Mouse (Mus musculus) adrenal gland, postnatal 25 days (tissue): Measurements from ENCODE around the gene Klf17. TPM values are rescaled to one million over a fixed set of nuclear protein-coding genes. Genes with fewer than 3 reads are reported as not detected.
"Not testable (repeated sequence)": the region's sequence is repeated elsewhere in the genome, so short reads cannot be mapped to it uniquely, and the experiment has no call there.

ENCODE experiments used
- DNase-seq: peaks from one replicate; pipeline ENCODE4 v3.0.0; 2021; ENCODE audit warnings: mixed read lengths
- long read RNA-seq: library from polyadenylated mRNA; stranded (forward); transcript quantifications from one replicate; pipeline ENCODE4 v2.0.0, GENCODE M21; 2021
- total RNA-seq: library from RNA; stranded (reverse); gene quantifications from 2 replicates; pipeline ENCODE4 v1.2.3, GENCODE M21; 2021

Klf17 gene
- not detected in 2 replicates for total RNA-seq
- long read RNA-seq, result 0 reads

DNA sequence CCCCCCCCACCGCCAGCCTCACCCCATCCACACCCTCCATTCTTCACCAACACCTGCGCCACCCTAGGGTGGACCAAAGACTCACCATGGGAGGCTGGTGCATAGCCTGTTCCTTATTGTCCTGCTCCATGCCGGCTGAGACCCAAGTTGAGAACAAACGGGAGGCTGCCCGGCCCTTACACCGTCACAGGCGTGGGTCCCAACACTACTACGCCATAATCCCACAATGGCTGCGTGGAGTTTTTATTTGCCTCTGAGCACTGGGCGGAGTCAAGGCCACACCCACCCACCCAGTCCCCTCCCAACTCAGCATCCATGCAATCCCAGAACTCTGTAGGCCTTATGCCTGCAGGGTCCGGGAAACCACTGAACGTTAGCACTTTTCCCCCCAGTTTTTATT, at the start of gene Klf17:
Gene Klf17, minus strand, starts transcription at position 233 of the 400 bp plus-strand sequence.
- no peak for DNase-seq

DNA sequence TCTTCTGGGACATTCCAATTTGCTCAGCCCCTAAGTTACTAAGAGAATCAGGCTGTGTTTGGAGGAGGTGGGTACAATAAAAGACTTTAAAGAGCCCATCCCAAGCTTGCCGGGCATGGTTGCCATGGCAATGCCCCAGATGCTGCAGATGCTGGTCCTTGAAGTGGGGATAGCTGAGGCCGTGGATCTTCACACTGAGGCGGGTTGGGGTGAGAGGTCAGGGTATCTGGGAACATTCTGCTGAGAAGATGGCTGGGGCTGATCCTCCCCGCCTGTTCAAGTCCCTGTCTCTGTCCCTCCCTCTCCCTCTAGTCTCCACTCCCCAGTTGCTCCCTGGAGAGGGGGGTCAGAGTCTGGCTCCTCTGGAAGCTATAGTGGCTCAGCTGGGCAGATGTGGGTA, 48.9 kb upstream of the Klf17 start:
- DNase-seq, result no peak

DNA sequence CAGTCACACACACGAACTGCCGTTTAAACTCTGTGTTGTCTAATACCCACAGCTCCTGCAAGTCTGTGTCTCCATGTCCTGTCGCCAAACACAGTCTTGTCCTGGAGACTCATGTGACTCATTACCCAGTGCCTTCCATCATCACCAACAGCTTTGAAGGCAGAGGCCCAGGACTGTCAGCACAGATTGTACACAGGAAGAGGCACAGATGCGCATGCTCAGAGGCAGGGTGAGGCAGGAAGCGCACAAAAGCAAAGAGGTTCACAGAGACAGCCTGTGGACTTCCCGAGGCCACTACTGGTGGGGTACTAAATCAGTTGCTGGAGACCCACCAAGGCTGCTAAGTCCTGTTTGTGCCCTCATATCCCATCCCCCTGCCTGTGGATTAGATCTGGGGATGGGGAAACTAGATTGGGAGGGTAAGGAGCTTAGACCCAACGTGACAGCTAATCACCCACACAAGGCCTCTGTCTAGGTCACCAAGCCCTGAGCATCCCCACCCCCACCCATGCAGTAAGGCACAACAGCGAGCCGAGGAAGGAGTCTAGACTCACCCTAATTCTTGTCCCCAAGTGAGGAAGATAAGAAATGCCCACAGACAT, 48.2 kb upstream of the Klf17 start:
- no peak for DNase-seq

DNA sequence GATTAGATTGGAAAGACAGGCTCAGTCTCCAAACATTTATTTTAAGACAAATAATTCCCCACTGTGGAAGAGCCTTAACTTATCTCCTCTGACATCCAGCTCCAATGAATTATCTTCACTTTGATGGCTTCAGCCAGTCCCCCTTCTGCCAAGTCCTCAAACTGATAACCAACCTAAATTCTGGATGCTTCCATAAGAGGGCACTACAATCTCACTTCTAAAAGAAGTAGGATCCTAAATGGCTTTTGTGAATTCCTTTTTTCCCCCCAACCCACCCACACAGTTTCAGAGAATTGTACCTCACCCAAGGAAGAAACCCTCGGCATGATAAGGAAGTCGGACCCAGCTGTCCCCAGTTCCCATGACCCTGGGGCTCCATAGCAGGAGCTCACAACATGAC, 45.5 kb upstream of the Klf17 start:
- DNase-seq, result no peak

DNA sequence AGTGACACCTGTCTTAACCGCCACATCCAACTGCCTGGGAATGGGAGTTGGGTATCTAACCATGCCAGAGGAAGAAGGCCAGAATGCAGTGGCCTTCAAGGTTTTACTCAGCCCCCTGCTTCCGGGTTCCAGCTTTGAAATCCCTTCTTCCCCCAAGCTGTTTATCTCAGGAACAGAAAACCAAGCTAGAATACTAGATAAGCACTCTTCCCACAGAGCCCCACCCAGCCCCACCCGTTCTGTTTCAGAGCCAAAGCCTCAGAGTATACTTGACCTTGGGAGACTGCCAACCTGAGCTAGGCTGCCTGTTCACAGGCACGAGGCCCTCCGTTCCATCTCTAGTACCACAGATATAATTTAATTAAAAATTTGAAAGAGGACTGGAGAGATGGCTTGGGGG, 41.5 kb upstream of the Klf17 start:
- DNase-seq, result peak; percentile 5

DNA sequence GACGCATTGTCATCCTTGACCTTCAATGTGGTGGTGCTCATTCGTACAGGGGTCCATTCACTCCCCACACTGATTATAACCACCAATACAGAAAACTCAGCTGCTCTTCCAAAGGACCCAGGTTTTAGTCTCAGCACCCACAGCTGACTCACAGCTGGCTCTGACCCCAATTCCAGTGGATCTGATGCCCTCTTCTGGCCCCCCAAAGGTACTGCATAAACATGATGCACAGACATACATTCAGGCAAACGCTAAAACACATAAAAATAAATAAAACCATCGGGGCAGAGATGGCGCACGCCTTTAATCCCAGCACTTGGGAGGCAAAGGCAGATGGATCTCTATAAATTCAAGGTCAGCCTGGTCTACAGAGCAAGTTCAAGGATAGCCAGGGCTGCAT, 34.5 kb upstream of the Klf17 start:
- no peak for DNase-seq

DNA sequence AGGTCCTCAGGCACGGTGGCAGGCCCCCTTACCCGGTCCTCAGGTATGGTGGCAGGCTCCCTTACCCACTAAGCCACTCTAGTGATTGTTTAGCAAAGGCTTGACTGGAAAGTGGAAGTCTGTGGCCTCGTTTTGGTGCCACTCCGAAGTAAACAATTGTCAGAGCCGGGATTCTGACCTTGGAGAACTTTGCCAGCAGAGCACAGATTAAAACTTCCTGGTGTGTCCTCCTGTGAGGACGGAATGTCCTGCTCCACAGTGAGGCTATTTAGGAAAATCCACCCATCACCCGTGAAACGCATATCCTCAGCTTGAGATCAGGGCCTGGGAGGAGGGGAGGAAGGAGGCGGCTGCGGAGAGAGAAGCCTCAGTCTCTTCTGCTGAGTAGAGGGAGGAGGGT, 22.9 kb upstream of the Klf17 start:
- peak; percentile 14 for DNase-seq

DNA sequence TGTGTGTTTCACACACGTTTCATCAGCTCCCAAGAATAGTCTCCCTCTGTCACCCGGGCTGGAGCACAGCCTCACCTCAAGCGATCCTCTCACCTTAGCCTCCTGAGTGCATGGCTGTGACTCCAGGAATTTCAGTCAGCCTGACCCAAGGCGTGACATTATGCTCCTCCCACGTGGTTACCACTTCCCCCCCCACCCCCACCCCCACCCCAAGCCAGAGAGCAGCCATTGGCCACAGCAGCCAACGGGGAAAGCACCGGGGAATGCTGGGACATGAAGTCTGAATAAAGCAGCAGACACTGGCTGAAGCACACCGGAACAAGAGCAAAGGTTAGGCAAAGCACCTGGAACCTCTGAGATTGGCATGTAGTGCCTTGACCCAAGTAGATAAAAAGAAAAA, 21.5 kb upstream of the Klf17 start:
- no peak for DNase-seq

DNA sequence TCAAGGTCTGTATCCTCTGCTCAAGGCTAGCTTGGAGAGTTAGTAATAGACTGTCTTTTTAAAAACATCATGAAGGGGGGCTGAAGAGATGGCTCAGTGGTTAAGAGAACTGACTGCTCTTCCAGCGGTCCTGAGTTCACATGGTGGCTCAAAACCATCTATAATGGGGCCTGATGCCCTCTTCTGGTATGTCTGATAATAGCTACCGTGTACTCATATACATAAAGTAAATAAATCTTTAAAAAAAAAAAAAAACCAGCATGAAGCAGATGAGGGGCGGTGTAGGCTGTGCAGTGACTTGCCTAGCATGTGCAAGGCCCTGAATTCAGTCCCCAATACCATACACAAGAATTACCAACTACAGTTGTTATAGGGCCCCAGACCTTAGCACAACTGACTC, 17.5 kb upstream of the Klf17 start:
- no peak for DNase-seq

DNA sequence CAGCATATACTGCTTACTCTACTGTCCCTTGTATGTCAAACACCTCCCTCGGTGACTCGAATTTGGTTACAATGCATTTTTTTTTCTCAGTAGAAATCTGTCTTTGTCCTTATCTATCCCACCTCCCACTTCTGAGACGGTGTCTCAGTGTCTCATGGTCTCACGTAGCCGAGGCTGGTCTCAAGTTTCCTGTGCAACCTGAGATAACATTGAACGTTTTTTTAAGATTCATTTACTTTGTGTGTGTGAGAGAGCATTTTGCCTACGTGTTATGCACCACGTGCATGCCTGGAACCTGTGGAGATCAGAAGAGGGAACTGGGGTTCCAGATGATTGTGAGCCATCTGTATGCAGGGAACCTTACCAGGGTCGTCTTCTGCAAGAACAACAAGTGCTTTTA, 7.5 kb upstream of the Klf17 start:
- no peak for DNase-seq

DNA sequence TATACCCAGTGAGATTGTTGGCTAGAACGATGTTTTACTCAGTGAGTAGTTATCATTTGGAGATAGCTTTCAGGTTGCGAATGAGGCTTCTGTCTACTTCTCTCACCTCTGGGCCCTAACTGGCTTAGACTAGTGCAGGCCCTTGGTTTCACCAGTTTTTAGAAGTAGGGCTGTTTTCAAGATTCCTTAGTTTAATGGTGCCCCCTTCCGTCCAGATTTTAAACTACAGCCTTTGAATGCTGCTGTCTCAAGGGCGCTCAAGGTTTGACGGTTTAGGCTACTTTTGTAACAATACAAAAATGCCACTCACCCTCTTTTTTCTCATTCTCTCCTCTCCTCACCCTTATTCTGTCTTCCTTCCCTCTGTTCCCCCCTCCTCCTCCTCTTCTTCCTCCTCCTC, 5.5 kb upstream of the Klf17 start:
- peak; percentile 41 for DNase-seq

DNA sequence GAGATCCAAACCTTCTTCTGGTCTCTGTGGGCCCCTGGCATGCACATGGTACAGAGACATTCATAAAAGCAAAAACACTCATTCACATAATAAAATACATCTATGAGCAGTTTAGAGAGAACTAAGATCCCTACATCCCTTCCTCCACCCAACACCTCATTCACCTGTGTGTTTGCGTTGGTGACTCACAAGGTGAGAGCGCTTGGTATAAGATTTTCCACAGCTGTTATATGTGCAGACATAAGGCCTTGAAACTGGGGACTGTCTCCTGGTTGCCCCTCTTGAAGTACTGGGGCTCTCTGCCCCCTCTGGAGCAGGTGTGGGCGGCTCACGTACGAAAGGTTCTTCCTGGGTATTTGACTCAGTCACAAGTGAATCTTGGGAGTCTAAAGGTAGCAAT, 5.3 kb downstream of the Klf17 start:
- DNase-seq, result no peak

DNA sequence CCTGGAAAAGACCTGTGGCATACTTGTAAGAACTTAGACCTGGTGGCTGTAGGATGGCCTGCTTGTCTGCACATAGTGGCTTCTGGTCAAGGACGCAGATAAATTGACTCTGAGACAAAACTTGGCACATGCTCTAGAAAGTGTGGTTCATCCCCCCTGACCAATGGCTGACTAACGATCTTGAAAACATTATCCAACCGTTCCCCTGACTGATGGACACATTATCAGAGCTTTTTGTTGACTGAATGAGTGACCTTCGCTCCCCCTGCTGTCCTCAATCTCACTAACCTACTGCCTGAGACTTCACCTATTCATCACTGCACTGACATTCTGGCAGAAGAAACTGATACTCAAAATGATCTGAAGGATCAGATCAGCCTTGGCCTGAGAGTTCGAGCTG, 13.0 kb downstream of the Klf17 start:
- not testable (repeated sequence) for DNase-seq

DNA sequence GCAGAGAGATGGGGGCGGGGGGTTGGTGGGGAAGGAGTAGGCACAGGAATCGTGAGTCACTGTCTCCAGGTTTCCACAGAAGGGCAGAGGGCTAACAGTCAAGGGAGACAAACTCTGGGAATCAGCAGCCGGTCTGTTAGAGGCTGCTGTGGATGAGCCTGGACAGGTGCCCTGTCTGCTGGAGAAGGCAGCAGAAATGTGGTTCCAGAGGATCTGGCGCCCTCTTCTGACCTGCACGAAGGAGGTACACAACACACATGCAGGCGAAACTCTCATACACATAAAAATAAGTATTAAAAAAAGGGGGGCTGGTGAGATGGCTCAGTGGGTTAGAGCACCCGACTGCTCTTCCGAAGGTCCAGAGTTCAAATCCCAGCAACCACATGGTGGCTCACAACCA, 27.9 kb downstream of the Klf17 start:
- peak; percentile 13 for DNase-seq

DNA sequence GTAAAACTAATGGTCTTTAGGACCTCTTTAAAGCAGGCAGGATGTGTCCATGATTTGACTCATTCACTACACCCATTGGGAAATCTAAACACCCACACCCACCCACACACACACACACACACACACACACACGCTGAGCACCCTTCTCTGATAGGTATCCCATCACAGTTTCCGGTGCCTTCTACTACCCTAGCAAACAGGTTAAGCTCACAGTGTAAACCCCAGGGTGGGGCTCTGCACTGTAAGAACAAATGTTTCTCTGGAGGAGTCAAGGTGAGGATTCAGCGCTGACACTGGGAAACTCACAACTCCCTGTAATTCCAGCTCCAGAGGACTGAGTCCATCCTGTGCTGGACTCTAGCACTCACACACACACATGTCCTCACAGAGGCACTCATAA, 33.5 kb downstream of the Klf17 start:
- DNase-seq, result no peak

DNA sequence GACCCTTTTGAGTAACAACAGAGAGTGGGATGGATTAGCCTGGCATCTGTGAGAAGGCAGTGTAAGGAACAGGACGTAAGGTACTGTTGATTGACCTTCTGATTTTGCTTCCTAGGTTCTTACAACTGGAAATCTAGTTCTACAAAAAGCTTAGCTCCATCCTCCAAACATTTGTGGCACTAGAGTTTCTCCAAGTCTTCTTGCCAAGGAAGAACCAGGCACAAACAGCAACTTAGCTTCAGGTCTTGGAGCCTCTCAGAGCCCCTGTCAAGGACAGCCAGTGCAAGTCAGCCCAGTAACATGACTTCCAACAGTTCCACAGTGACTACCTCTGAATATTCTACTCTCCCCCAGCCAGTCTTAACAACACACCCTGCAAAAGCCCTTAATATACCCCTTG, 41.3 kb downstream of the Klf17 start, which contains the start of gene Gm12845:
Gene Gm12845, plus strand, starts transcription at position 301 of the 400 bp plus-strand sequence.
- DNase-seq, result no peak

DNA sequence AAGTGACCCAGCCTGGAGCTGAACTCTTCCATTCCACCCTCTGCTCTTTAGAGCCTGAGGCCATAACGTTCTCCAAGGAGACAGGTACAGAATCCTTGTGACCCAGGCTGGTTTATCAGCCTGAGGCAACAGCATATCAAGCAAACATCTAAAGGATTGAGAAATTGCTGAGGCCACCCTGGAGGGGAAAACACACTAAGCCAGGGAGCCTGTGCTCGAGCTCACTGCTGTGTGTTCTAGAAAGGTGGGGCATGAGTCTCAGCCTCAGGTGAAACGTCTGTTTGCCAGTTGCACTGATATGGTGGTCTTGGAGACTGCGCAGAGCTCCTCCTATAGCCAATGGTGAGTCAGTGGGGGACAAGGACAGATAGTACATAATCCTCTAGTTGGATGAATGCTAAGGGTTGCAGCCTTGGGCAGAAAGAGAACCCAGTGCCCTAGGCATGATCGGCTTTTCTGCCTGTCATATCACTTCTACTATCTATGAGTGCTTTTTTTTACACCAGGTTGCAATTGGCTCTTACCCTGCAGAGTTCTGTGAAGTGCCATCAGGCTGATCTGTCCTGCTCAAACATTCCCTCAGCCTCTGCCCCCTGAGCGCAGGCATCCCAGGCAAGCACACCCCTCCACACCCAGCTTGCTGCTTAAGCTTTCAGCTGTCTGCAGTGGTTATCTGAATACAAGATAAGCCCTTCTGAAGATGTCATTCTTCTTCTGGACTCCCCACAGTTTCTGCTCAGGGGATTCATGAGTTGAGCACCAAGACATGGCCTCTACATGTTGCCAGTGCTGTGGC, 51.9 kb downstream of the Klf17 start:
- no peak for DNase-seq

DNA sequence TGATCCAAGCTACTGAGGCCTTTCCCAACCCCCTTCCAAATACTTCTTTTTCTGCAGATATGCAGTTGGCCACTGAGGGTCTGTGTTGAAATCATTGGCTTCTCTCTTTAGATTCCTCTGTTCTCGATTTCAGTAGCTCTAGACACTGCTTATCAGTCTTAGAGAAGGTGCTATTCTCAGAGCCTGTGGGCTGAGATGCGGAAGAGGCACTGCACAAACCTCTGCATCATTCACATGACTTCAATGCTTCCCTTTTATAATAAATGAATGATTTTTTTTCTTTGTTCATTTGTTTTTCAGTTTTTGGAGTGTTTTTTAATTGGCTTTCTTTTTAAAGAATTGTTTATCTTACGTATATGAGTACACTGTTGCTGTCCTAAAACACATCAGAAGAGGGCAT, 53.1 kb downstream of the Klf17 start:
- no peak for DNase-seq

DNA sequence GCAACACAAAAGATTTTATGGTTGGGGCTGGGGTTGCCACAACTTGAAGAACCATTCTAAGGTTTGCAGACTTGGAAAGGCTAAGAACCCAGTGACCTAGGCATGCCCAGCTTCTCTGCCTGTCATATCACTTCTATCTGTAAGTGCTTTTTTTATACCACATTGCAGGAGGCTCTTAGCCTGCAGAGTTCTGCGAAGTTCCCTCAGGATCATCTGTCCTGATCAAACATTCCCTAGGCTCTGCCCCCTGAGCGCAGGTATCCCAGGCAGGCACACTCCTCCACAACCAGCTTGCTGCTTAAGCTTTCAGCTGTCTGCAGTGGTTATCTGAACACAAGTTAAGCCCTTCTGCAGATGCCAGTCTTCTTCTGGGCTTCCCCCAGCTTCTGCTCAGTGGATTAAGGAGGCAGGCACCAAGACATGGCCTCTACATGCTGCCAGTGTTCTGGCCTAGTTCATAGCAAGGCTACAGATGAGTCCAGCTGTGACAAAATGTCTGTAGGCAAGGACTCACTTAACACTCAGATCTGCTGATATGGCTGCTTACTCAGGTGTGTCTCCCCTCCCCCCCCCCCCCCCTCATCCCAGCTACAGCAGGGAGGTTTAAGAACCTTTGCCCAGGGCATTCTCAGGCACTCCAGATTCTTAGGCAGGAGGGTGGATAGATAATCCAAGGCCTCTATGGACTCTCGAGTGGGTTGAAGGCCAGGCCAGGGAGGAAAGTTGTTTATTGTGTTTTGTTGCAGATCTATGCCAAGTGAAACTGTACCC, 56.5 kb downstream of the Klf17 start:
- no peak for DNase-seq
